Mouse (Mus musculus): ENCODE results near the gene Kit.

Gene Kit

DNA sequence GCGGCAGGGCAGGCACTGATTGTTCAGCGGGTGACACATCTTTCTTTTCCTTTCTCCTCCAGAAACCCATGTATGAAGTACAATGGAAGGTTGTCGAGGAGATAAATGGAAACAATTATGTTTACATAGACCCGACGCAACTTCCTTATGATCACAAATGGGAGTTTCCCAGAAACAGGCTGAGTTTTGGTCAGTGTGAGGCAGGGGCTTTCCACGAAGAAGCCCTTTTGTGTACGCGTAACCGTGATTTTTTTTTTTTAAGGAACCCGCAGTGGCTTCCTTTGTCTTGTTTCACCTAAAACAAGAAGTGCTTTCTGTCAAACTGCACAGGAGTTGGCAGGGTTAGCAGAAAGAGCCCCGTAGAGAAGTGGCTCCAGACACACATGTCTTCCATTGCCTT, 65.9 kb downstream of the Kit start:
- no peak for DNase-seq

DNA sequence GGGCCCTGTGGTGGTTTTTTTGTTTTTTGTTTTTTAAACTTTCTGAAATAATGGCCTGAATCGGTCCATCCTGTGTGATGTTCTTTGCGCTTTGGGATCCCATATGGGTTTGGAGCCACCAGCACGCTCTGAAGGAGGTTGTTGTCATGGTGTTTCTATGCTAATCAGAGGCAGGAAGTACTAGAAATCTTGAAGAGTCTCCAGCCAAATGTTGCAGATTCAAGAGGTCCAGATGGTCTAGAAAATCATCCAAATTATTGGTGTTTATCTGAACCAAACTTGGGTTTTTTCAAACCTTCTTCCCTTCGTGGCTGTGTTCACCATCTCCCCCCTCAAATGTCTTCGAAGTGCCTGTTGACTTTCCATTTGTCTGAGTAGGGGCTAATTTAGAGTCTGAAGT, 72.3 kb downstream of the Kit start:
- DNase-seq, result no peak

DNA sequence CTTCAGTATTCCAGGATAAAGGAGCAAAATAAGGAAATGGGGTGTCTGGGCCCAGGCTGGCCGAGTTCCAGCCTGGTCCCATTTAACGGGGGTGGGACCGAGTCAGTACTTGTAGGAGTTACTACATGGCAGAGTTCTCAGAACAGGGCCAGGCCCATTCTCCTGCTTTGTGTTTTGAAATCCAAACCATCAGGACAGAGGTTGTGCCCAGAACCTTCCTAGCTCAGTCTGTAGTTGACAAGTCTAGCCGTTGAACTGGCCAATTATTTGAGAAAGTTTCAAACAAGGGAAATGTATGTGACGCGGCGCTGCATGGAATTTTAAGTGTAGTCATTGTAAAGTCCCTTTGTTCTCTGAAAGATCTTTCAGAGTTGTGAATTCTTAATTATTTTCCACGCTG, 75.8 kb downstream of the Kit start:
- DNase-seq, result no peak

DNA sequence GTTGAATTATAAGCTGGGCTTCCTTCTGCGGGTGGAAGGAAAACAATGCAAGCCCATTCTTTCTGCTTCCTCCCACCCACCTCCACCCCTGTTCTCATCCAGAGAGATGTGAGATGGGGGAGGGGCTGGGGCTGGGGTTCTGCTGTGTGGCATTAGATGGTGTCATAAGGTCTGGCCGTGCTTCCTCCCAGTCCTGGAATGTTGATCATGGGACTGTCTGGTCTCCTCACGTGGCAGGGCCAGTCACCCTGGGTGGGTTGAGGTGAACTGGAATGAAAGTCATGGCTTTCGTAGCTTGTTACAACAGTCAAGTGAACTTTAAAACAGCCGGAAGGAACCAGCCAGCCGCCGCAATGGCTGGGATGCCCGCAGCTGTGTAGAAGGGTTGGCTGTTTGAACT, 78.7 kb downstream of the Kit start:
- no peak for DNase-seq

DNA sequence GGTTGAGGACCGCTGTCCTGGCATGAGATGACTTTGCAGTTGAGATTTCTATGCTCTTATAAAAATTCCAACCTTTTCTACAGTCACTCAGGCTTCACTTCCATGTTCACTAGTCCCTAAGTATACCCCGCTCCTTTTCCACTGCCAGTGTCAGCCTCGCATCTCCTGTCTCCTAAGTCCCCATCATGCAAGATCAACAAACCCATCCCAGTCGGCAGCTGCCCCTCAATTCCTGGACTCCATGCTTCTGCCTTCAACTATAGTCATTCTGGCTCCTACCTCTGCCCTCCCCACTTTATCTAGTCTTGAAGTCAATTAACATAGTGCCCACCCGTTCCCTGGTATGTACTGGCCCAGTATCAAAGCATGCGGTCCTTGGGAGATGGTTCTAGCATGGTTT, 83.9 kb downstream of the Kit start:
- no peak for DNase-seq

DNA sequence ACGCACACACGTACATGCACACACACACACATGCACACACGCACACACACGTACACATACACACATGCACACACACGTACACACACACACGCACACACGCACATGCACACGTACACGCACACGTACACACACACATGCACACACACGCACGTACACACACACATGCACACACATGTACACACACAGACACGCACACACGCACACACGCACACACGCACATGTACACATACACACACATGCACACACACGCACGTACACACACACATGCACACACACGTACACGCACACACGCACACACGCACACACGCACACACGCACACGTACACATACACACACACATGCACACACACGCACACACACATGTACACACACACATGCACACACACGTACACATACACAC, 85.6 kb downstream of the Kit start:
- DNase-seq, result no peak

DNA sequence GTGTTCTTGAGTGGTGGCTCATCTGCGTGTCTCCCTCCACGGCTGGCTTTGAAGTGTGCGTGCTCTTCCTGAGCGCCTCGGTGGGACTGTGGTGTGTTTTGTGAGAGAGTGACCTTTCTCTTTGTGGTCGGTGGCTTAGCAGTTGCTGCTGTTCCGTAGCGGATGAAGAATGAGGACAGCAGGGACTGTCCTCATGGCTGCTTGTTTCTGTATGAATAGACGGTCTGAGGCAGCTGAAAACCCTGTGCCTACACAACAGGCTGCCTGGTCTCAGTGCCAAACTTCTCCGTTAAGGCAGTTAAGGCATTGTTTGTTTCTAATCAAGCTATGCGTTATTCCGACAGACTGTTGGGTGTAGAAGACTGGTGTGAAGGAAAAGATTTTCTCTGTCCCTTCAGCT, 87.8 kb downstream of the Kit start:
- DNase-seq, result no peak

DNA sequence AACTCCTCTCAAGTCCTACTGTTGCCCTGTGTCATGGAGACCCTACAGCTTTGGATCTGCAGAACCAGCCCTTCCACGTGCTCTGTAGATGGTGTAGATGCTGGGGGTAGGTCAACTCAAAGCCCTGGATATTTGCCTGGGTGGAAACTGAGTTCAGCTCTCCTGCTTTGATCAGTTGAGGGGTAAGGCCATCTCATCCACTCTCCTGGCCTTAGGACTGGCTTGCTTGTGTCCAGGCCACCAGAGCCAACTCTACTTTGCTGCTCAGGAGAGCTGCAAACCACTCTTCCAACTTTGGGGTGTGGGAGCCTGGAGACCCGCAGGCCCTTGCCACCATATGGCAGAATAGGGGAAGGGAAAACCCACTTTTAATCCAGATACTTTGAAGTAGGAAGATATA, 89.1 kb downstream of the Kit start:
- DNase-seq, result no peak

DNA sequence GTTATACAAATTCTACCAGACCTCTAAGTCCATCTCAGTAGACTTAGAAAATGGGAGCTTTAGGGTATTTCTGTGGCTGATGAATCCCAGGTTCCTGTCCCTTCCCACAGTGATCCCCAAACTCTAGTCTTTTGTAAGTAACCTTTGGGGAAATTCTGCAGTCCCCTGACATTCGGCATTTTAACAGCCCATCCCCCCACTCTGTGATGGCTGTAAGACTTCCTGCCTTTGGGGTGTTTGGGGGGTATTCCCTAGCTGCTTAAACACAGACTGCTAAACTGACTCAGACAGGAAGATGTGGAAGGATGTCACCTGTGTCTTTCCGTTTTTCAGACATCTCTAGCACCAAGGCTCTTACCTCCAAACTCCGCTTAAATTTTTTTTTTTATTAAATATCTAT, 92.4 kb downstream of the Kit start:
- no peak for DNase-seq

DNA sequence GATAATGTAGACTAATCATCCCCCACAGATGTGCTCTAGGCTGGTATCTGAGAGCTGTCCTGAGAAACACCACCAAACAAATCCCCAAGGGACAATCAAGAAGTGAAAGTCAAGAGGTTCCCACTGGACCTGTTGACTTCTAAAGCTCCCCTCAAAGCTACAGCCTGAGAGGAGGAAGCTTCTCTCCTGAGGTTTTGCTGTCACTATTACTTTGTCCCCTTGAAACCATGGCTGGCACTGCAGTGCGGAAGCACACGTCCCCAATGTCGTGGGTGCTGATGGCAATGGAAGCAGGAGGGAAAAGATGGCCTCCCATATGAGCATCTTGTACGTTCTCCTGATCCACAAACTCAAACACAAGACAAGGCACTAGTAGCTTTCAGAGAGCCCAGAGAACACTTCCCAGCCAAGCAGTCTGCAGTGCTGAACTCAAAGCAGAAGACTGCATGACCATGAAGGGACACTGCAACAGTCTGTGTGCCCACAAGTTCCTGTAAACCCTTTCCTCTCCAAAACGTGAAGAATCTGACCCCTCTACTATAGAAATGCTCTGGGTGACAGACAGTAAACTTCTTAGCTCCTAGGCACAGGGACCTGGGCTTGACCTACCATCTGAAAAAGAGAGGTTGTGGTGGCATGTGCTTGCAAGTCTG, 96.5 kb downstream of the Kit start:
- DNase-seq, result no peak

DNA sequence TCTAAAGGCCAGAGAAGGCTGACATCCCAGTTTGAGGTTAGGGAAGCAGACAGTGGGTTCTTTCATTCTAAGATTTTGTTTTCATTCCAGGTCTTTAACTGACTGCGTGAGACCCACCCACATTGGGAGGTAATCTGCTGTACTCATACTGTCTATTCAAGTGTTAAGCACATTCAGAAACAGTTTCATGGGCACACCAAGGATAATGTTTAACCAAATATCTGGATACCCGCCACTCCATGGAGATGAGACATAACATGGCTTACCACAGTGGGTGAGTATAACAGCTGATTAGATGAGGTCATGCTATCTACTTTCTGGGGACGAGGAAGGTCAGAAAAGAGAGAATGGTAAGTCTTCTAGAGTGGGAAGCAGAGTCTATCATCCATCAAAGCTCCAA, 101.3 kb downstream of the Kit start:
- no peak for DNase-seq

DNA sequence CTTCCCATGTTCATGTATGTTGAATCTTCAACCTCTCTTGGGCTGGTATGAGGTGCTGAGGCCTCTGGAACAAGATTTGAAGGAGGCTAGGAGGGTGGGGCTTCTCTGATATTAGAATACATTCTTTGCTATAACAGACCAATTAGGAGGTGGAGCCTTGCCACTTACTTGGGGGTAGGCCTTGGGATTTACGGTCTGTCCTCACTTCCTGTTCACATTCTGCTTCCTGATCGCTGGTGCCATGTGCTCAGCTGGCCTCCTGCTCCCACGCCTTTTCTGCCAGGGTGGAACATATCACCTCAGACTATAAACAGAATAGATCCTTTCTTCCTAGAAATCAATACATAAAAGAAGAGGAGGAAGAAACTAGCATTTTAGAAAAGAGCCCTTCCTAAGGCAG, 105.2 kb downstream of the Kit start:
- no peak for DNase-seq

DNA sequence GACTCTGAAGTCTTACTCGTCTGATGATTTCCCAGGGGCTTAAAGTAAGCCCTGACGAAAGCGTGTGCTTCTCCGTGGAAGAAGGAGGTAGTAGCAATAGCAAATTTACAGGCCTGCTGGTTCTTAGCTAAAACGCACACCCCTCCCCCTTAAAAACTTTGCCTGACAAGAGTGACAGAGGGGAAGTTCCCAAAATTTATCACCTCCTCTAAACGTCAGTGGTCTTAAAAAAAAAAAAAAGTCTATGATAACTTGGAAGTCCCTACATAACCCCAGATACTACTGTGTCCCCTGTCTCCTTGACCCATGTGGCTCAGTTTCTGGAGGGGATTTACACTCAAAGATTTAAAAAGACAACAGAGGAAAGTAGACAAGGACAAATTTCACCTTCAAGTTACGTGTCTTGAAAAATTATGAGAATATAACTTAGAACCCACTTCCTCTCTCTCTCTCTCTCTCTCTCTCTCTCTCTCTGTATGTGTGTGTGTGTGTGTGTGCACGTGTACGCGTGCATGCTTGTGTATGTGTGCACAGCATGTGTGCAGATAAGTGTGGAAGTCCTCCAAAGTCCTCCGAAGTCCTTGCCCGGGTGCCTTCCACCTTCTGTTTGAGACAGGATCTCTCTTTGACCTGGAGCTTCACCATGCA, 120.6 kb downstream of the Kit start:
- DNase-seq, result no peak

DNA sequence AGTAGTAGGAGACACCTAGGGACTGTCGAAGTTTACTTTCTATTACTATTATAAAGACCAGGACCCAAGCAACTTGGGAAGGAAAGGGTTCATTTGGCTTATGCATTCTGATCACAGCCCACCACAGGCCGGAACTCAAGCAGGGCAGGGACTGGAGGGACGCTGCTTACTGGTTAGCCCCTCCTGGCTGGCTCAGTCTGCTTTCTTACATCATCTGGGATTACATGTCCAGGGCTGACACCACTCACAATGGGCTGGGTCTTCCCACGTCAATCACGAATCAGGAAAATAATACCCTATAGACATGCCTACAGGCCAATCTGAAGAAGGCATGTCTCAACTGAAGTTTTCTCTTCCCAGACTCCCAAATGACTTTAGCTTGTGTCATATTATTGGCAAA, 122.2 kb downstream of the Kit start:
- DNase-seq, result no peak

DNA sequence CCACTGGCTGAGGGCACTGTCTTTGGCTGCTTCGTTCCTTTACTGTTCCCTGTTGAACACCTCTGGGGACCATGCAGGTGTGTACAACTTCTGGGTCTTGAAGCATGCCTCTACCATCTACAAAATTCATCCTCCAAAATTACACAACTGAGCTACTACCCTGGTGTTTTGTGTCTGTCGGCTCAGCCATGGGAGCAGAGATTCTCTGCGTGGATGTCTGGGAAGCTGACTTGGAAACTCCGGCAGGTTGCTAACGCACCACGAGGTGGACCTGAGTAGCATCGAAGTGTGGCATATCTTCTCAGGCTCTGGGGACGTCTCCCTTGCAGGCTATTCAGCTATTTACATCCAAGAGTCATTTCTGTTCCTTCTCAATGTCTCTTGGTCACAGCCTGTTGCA, 123.8 kb downstream of the Kit start:
- no peak for DNase-seq

DNA sequence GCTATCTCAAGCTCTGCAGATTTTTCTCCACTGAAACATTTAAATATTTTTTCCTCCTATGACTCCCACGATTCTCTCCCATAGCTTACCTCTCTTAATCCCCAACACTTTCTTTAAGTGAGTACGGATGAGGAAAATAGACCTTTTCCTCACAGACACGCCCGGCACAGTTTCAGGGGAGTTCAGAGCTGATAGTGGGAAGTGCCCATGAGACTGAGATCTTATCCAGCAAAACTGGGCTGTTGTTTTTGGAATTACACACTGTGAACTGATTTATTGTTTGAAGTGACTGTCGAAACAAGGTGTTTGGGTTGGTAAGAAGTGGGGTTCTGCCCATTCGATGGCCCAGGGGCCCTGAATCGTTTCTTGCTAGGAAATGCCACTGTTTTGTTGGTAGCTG, 124.4 kb downstream of the Kit start:
- DNase-seq, result no peak

DNA sequence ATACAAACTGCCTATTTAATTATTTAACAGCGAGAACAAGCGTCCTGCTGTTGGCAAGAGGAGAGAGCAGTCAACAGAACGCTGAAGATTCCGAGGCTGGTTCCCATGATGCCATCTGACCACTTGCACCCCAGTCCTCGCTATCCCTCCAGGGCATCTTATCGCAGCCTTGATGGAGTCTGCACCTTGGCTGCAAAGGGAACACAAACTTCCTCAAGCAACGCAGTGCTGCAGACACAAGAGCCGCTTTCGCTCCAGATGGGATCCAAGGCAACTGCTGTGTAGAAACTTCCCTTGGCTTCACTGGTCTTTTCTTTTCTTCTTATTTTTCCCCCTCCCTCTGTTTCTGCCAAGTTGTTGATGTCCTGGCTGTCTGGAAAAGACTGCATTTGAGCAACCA, 124.8 kb downstream of the Kit start:
- no peak for DNase-seq

DNA sequence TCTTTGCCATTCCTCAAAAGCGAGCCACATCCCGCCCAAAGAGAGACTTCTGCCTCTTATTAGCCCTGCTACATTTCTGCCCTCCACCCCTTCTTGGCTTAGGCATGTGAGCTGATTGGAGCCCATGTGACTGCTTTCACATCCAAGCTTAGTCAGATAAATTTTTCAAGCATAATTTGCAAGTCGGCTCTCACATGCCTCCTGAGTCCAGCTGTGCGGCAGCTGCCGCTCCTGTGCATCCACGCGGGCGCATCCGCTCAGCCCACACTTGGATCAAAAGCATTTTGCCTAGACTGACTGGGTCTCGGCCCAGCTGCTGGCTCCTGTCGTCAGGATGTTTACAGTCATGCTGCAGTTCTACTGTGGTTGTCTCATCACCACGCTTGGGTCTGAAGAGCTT, 126.9 kb downstream of the Kit start:
- DNase-seq, result no peak

DNA sequence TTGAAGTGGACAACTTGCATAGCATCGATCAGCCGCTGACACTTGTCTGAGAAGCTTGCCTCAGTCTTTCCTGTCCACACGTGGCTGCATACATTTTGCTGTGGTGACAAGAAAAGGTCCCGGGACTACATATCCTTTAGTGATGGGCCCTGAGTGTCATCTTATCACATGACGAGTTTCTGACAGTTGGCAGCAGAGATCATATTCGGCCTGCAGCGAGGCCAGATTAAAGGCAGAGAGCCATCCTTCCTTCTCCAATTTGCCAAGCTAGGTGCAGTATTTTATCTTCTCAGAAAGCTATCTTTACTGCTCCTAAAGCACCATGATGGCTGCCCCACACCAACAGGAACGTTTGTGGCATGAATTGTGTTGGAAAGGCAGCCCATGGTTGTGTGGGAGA, 127.4 kb downstream of the Kit start:
- no peak for DNase-seq

DNA sequence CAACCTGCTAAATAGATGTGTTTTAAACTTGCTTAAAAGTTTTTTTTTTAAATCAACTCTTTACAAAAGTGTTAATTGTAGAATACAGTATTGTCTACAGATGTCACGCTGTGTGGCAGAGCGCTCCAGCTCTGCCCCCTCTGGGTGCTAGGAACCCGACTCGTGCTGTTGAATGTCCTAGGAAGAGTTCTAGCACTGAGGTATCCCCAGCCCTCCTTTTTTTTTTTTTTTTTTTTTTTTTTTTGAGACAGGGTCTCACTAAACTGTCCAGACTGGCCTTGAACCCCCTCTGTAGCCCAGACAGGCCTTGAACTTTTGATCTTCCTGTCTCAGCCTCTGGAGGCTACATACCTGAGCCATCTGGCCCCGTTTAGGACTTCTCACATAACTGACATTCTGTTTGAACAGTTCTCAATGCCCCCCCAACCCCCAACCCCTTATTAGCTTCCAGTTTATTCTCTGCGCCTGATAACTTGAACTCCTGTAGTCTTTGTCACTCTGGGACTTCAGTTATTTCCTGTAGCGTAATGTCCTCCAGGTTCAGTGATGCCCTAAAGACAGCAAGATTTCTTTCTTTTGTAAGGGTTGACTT, 130.0 kb downstream of the Kit start:
- no peak for DNase-seq

DNA sequence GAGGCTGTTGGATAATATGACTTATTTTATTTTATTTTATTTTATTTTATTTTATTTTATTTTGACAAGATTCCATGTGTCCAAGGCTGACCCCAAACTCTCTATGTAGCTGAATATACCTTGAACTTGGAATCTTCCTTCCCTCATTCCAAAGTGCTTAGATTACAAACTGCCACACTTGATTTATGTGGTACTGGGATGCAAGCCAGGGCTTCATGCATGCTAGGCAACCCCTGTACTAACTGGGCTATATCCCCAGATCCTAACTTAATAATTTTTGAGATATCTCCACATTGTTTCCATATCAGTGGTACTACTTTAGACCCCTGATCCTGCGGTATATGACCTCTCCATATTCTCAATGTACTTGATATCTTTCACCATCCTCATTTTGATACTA, 130.7 kb downstream of the Kit start:
- no peak for DNase-seq
